Mouse (Mus musculus): ENCODE results near the gene Uncx. TPM values are rescaled to one million over a fixed set of nuclear protein-coding genes. Genes with fewer than 3 reads are reported as not detected.
"Not testable (repeated sequence)": the region's sequence is repeated elsewhere in the genome, so short reads cannot be mapped to it uniquely, and the experiment has no call there.

Uncx gene
- polyA plus RNA-seq, 1 experiment, result not detected

DNA sequence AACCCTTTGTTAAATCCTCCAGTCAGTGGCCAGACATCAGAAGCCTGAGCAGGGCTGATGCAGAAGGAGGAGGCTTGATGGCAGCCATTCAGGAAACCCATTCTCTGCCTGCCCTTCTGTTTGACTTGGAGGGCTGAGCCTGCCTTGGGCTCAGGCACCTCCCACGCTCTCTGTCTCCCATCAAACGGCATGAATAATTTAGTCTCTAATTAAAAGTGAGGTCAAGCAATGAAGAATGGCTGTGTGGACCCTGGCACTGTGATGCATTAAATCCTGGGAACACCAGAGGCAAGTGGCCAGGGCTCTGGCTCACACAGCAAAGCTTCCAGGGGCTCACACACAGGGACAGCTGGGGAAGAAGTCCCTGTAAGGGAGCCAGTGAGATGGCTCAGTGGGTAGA, 24.8 kb downstream of the Uncx start:
- 35% methylated on average over 2 of the region's 2 CpGs for WGBS
- TF ChIP-seq CTCF (IDR thresholded peaks at IDR 0.05; ENCODE audit: insufficient read depth, low read depth, low read length) (no peak), POLR2A (IDR thresholded peaks at IDR 0.05; ENCODE audit: insufficient read depth, low read depth, low read length) (no peak)
- no peaks in the 10 kb centered on the region for H3K4me1 ChIP-seq (ENCODE audit: control insufficient read depth, insufficient read depth, low read length)
- H3K27ac ChIP-seq (ENCODE audit: insufficient read depth, low read depth, low read length), result no peak overlapping the region
- H3K4me3 ChIP-seq (ENCODE audit: insufficient read depth, low read depth, low read length), result no peak overlapping the region

DNA sequence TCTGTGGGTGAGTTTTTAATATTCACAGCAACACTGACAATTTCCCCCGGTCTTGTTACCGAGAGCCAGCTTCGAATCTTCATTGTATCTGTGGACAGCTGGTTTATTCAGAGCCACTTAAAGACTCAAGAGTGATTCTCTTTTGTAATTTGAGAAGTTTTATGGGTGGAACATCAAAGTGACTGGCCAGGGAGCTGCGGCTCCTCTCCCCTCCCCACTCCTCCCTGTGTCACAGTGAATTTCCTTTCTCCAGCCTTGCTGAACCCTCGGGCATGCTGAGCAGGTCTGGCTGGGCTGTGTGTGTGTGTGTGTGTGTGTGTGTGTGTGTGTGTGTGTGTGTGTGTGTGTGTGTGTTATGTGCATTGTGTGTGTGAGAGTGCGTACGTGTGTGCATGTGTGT, 29.2 kb downstream of the Uncx start:
- no peak overlapping the region for H3K27ac ChIP-seq (ENCODE audit: insufficient read depth, low read depth, low read length)
- H3K4me3 ChIP-seq (ENCODE audit: insufficient read depth, low read depth, low read length), result no peak overlapping the region
- 44% methylated on average over 7 of the region's 7 CpGs for WGBS
- H3K4me1 ChIP-seq (ENCODE audit: control insufficient read depth, insufficient read depth, low read length), result no peaks in the 10 kb centered on the region
- TF ChIP-seq POLR2A (IDR thresholded peaks at IDR 0.05; ENCODE audit: insufficient read depth, low read depth, low read length), result no peak
- no peak for TF ChIP-seq CTCF (IDR thresholded peaks at IDR 0.05; ENCODE audit: insufficient read depth, low read depth, low read length)

DNA sequence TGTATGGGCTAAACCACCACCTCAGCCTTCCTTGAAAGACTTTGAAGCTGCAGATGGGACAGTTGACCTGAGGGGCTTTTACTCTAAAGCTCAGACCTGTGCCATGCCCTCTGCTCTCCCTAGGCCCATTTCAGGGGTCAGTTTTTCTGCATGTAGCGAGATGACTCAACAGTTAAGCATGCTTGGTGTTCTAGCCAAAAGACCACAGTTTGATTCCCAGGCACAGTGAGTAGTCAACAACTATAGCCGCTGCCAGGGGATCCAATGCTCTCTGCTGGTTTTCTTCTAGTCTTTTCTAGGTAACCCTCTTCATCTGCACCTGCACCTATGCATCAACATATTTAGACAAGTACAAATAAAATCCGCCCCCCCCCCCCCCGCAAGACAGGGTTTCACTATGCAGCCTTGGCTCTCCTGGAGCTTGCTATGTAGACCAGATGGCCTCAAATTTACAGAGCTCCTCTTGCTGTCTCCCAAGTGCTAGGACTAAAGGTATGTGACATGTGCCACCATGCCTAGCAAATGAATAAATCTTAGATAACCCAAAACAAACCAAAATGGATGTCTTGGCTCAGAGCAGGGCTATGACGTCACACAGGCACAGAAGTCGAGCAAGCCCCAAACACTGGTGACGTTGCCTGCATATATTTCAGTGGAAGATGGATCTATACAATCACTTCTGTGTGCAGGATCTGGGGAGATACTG, 30.5 kb downstream of the Uncx start:
- no peak overlapping the region for H3K27ac ChIP-seq (ENCODE audit: insufficient read depth, low read depth, low read length)
- TF ChIP-seq CTCF (IDR thresholded peaks at IDR 0.05; ENCODE audit: insufficient read depth, low read depth, low read length), result no peak
- no peaks in the 10 kb centered on the region for H3K4me1 ChIP-seq (ENCODE audit: control insufficient read depth, insufficient read depth, low read length)
- H3K4me3 ChIP-seq (ENCODE audit: insufficient read depth, low read depth, low read length), result no peak overlapping the region
- 79% methylated on average over 7 of the region's 7 CpGs for WGBS

DNA sequence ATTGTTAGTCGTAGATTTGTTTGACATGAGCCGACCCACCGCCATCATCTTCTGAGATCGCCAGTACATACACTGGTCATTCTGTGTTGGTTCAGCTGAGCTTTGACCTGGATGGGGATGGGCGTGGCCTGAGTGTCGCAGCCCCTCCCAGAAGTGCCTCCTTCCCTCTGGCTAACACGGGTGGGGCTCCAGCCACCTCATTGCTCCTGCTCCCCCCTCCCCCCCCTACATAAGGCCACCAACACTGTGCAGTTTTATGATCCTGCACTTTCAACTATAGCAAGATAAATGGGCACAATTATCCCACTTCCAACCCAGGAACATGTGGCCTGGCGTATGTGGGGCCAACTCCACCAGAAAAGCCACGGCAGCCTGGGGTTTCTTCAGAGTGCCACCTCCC, 31.8 kb downstream of the Uncx start:
- TF ChIP-seq CTCF (IDR thresholded peaks at IDR 0.05; ENCODE audit: insufficient read depth, low read depth, low read length) (no peak), POLR2A (IDR thresholded peaks at IDR 0.05; ENCODE audit: insufficient read depth, low read depth, low read length) (no peak)
- Histone ChIP-seq H3K4me3 (ENCODE audit: insufficient read depth, low read depth, low read length) (no peak overlapping the region), H3K4me1 (ENCODE audit: control insufficient read depth, insufficient read depth, low read length) (peaks cover 2% of the 10 kb centered on the region; the same call in 1 of the 2 replicates), H3K27ac (ENCODE audit: insufficient read depth, low read depth, low read length) (no peak overlapping the region)
- WGBS, result 68% methylated on average over 9 of the region's 9 CpGs

DNA sequence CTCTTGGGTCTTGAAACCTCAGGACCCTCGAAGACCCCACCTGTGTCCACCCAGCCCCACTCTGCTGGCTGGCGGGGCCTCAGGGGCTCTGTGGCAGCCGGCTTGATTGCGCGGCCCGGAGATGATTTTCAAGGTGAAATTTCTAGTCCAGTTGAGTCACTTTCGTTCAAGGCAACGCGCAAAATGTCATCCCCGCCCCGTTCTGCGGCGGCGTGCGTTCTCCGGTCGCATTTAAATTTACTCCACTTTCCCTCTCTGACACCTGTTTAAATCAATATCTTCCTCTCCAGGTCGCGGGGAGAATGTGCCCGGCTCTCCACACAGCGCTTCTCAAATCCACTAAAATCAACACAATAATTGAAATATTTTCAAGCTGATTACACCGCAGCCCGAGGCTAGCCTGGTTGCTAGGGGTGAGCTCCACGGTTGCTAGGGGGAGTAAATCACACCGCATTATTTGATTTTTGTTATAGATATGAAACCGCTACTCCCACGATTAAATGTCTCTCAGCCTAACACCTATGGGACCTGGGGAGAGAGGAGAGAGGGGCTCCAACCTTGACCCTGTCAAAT, 37.0 kb downstream of the Uncx start:
- Histone ChIP-seq H3K4me3 (ENCODE audit: insufficient read depth, low read depth, low read length) (no peak overlapping the region), H3K27ac (ENCODE audit: insufficient read depth, low read depth, low read length) (no peak overlapping the region), H3K4me1 (ENCODE audit: control insufficient read depth, insufficient read depth, low read length) (peaks cover 15% of the 10 kb centered on the region)
- TF ChIP-seq POLR2A (IDR thresholded peaks at IDR 0.05; ENCODE audit: insufficient read depth, low read depth, low read length) (no peak), CTCF (IDR thresholded peaks at IDR 0.05; ENCODE audit: insufficient read depth, low read depth, low read length) (no peak)
- 33% methylated on average over 27 of the region's 27 CpGs for WGBS

DNA sequence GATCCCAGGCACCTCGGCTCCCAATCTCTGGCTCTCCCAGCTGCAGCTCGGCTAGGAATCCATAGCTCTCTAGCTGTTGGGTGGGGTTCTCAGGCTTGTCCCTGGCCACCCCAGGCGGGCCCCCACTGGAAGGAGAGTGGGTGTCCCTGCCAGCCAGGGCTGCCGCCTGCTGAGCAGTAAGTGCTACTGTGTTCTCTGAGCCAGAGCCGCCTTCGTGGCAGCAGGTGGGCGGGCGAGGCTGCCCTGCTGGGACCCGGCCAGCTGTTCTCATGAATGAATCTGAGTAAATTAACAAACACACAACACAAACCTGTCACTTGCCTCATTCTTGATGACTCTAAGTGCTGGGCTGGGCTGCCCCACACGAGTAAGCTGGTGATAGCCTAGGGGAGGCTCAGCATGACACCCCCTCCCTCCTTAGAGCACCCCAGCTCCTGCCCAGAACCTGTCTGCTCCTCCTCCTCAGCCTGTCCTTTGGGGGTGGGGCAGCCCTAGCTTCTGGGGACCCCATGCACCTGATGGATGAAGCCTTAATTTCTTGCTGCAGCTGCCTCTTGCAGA, 38.1 kb downstream of the Uncx start:
- no peak overlapping the region for H3K4me3 ChIP-seq (ENCODE audit: insufficient read depth, low read depth, low read length)
- no peak overlapping the region for H3K27ac ChIP-seq (ENCODE audit: insufficient read depth, low read depth, low read length)
- peaks cover 20% of the 10 kb centered on the region for H3K4me1 ChIP-seq (ENCODE audit: control insufficient read depth, insufficient read depth, low read length)
- TF ChIP-seq CTCF (IDR thresholded peaks at IDR 0.05; ENCODE audit: insufficient read depth, low read depth, low read length), result no peak
- TF ChIP-seq POLR2A (IDR thresholded peaks at IDR 0.05; ENCODE audit: insufficient read depth, low read depth, low read length), result no peak
- 7% methylated on average over 10 of the region's 10 CpGs for WGBS

DNA sequence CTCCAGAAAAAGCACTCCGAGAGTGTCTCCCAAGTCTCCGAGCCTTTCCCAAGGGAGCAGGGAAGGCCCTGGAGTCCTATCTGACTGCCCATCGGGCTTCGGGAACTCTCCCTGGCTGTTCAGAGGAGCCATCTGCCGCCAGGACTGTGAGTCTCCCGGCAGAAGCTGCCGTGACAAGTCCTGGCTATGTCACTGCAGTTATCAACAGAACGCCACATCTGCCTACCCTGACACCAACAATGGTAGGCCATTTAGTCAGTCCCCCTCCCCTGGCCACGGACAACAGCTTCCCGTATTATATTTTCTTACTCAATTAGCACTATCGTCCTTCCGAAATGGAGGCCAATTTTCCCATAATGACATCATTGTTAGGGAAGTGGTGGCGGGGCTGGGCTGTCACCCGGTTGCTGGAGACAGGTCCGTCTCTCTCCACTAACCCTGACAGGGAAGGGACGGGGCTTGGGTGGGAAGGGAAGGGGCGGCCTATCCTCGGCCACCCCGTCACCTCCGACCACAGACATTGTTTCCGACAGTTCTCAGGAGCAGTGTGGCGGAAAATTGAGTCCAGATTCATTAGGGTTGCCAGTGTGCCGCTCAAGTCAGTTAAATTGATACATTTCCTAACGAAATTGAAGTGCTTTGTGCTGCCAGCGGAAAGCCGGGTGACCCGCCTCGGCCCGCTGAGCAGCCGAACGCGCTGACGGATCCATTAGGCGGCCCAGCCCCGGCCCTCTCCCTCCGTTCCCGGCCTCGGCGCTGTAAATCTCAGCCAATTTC, 41.9 kb downstream of the Uncx start:
- peaks cover 17% of the 10 kb centered on the region for H3K4me1 ChIP-seq (ENCODE audit: control insufficient read depth, insufficient read depth, low read length)
- TF ChIP-seq CTCF (IDR thresholded peaks at IDR 0.05; ENCODE audit: insufficient read depth, low read depth, low read length) (no peak), POLR2A (IDR thresholded peaks at IDR 0.05; ENCODE audit: insufficient read depth, low read depth, low read length) (no peak)
- 12% methylated on average over 39 of the region's 39 CpGs for WGBS
- H3K27ac ChIP-seq (ENCODE audit: insufficient read depth, low read depth, low read length), result no peak overlapping the region
- H3K4me3 ChIP-seq (ENCODE audit: insufficient read depth, low read depth, low read length), result no peak overlapping the region

DNA sequence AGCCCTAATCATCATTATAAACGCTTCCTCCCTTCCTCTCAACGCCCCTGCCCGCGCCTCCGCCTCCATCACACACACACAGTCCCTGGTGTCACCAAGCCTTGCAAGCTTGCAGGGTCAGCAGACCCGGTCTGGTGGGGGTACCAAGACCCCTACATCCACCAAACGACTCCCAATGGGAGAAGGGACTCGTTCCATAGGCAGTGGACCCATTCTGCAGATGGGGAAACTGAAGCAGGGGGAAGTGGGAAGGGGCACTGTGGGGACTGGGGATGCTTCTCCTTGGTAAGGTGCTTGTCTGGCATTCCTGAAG, 42.4 kb downstream of the Uncx start:
- 7% methylated on average over 8 of the region's 8 CpGs for WGBS
- H3K27ac ChIP-seq (ENCODE audit: insufficient read depth, low read depth, low read length), result no peak overlapping the region
- TF ChIP-seq POLR2A (IDR thresholded peaks at IDR 0.05; ENCODE audit: insufficient read depth, low read depth, low read length) (no peak), CTCF (IDR thresholded peaks at IDR 0.05; ENCODE audit: insufficient read depth, low read depth, low read length) (no peak)
- peaks cover 15% of the 10 kb centered on the region for H3K4me1 ChIP-seq (ENCODE audit: control insufficient read depth, insufficient read depth, low read length)
- no peak overlapping the region for H3K4me3 ChIP-seq (ENCODE audit: insufficient read depth, low read depth, low read length)

DNA sequence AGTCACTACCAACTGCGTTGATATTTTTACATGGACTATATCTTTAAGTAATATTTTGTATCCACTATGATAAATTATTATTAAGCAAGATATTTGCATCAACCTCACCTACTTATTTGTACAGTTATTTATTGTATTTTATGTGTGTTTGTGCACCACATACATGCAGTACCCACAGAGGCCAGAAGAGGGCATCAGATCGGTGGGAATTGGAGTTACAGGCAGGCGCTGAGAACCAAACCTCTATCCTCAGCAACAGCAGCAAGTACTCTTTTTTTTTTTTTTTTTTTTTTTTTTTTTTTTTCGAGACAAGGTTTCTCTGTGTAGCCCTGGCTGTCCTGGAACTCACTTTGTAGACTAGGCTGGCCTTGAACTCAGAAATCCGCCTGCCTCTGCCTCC, 44.2 kb downstream of the Uncx start:
- whole genome bisulfite sequencing, result 83% methylated on average over 5 of the region's 5 CpGs
- H3K4me1 ChIP-seq (ENCODE audit: control insufficient read depth, insufficient read depth, low read length); H3K4me3 ChIP-seq (ENCODE audit: insufficient read depth, low read depth, low read length); H3K27ac ChIP-seq (ENCODE audit: insufficient read depth, low read depth, low read length): not testable (repeated sequence)

DNA sequence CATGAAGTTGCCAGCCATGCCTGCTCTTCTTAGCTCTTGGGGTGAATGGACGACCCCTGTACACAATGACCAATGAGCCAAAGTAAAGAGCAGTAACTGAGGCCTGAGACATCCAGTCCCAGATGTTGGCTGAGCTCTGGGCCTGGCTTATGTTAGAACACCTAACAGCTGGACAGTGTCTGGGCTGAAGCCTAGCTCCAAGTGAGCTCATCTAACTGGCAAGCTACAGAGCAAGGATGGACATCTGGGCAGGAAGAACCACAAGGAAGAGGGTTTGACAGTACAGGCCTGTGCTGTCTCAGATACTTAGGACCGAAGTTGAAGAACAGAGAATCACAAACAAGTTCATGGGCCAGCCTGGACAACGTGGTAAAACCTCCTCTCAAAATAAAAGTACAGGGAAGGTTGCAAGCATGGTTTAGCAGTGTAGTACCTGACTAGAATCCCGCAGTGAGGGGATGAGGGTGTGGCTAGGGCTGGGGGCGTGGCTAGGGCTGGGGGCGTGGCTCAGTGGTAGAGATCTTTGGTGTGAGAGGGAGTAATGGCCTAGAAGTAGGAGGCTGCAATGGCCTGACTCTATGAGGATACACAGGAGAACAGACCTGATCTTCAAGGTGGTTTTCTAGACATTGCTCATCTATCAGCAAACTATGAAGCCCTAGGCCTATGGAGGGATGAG, 47.5 kb downstream of the Uncx start:
- 56% methylated on average over 6 of the region's 6 CpGs for WGBS
- not testable (repeated sequence) for H3K4me3 ChIP-seq (ENCODE audit: insufficient read depth, low read depth, low read length); H3K4me1 ChIP-seq (ENCODE audit: control insufficient read depth, insufficient read depth, low read length); H3K27ac ChIP-seq (ENCODE audit: insufficient read depth, low read depth, low read length)
